Mouse (Mus musculus) spleen, adult 2 months (tissue): Measurements from ENCODE around the gene Rps19bp1.

Source experiments
- CTCF ChIP-seq: fragments of 200-500 bp; IDR thresholded peaks from 2 replicates; pipeline ENCODE4 v1.5.1; 2011; ENCODE audit warnings: mild to moderate bottlenecking, inconsistent platforms; ENCODE audit not compliant: insufficient read depth, insufficient read length, insufficient replicate concordance; ENCODE audit errors: extremely low read depth
- POLR2A ChIP-seq: fragments of 200-500 bp; IDR thresholded peaks from 2 replicates; pipeline ENCODE4 v1.6.1; 2011; ENCODE audit warnings: low read depth, low read length, inconsistent platforms

DNA sequence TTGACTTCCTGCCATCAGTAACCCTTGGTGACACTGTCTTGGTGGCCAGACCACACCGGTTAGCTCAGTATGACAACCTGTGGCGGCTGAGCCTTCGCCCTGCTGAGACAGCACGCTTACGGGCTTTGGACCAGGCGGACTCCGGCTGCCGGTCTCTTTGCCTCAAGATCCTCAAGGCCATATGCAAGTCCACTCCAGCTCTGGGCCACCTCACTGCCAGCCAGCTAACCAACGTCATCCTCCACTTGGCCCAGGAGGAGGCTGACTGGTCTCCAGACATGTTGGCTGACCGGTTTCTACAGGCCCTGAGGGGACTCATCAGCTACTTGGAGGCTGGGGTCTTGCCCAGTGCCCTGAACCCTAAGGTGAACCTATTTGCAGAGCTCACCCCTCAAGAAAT is 14.4 kb downstream of the Rps19bp1 start:
- TF ChIP-seq CTCF (no peak), POLR2A (no peak)
